Mouse (Mus musculus) stomach, embryonic 15.5 days (tissue): ENCODE data around the gene Tex47. TPM values are rescaled to one million over a fixed set of nuclear protein-coding genes. Genes with fewer than 3 reads are reported as not detected.

Experiments
- ATAC-seq: fragments of 200-750 bp; cut with Nextera tagmentation; 2 replicates; pipeline ENCODE4 v1.8.0; 2017; ENCODE audit warnings: low read depth, moderate number of reproducible peaks, moderate TSS enrichment; ENCODE audit not compliant: insufficient read depth, low FRiP score
- H3K27ac ChIP-seq: fragments of 300-500 bp; sonication (generic); 2 replicates; pipeline ENCODE4 v1.5.1; 2015; ENCODE audit warnings: mild to moderate bottlenecking, inconsistent platforms
- H3K27me3 ChIP-seq: fragments of 300-500 bp; sonication (generic); replicated peaks from 2 replicates; pipeline ENCODE4 v1.6.1; 2015; ENCODE audit warnings: inconsistent platforms
- H3K36me3 ChIP-seq: fragments of 300-500 bp; sonication (generic); 2 replicates; pipeline ENCODE4 v1.6.1; 2015; ENCODE audit warnings: inconsistent platforms
- H3K4me1 ChIP-seq: fragments of 300-500 bp; sonication (generic); 2 replicates; pipeline ENCODE4 v1.6.1; 2015; ENCODE audit warnings: inconsistent platforms
- H3K4me2 ChIP-seq: fragments of 300-500 bp; sonication (generic); 2 replicates; pipeline ENCODE4 v1.6.1; 2015; ENCODE audit warnings: mild to moderate bottlenecking, inconsistent platforms
- H3K4me3 ChIP-seq: fragments of 300-500 bp; sonication (generic); replicated peaks from 2 replicates; pipeline ENCODE4 v1.5.1; 2015; ENCODE audit warnings: inconsistent platforms
- H3K9ac ChIP-seq: fragments of 300-500 bp; sonication (generic); 2 replicates; pipeline ENCODE4 v1.6.1; 2015; ENCODE audit warnings: inconsistent platforms
- H3K9me3 ChIP-seq: fragments of 300-500 bp; sonication (generic); 2 replicates; pipeline ENCODE4 v1.6.1; 2016; ENCODE audit warnings: inconsistent platforms
- WGBS: fragments of 180-500 bp; shearing (Covaris S2); methylation state at CpG from one replicate; pipeline ENCODE4 v1.1.7; 2015; 5-methylcytosine and 5-hydroxymethylcytosine counted together
- polyA plus RNA-seq: library from polyadenylated mRNA; unstranded; fragments of >200 nt; fragmentation: Nextera tagmentation; extraction: Ambion mirVana; gene quantifications from 2 replicates; pipeline ENCODE4 v1.2.1, GENCODE M21; 2015

Tex47 gene
- polyA plus RNA-seq, result 0.14 and 0.22 TPM in 2 replicates

GRCm38 (mm10) chr5:7303819-7304218 lies at the start of gene Tex47:
TSS of gene Tex47 (plus strand) at chr5:7304119.
- ATAC-seq, result no peak
- 73% methylated on average over 1 of the region's 1 CpGs for WGBS
- no peak within 1 kb of the TSS for H3K27ac ChIP-seq
- H3K4me1 ChIP-seq, result no peaks in the 10 kb centered on the region
- H3K4me3 ChIP-seq, result no peak within 1 kb of the TSS
- H3K9me3 ChIP-seq, result no peaks in the 10 kb centered on the region
- H3K9ac ChIP-seq, result no peak within 1 kb of the TSS
- no peaks in the 10 kb centered on the region for H3K36me3 ChIP-seq
- no peak within 1 kb of the TSS for H3K4me2 ChIP-seq
- no peaks in the 10 kb centered on the region for H3K27me3 ChIP-seq

GRCm38 (mm10) chr5:7276659-7277455 lies 27.1 kb upstream of the Tex47 start:
- Histone ChIP-seq H3K9me3 (no peaks in the 10 kb centered on the region), H3K36me3 (no peaks in the 10 kb centered on the region), H3K27ac (no peak overlapping the region), H3K4me2 (no peak overlapping the region), H3K4me3 (no peak overlapping the region), H3K4me1 (no peaks in the 10 kb centered on the region), H3K9ac (no peak overlapping the region), H3K27me3 (no peaks in the 10 kb centered on the region)
- 87% methylated on average over 7 of the region's 7 CpGs for WGBS
- no peak for ATAC-seq

GRCm38 (mm10) chr5:7284336-7284735 lies 19.6 kb upstream of the Tex47 start:
- Histone ChIP-seq H3K9me3 (no peaks in the 10 kb centered on the region), H3K36me3 (no peaks in the 10 kb centered on the region), H3K9ac (no peak overlapping the region), H3K4me1 (no peaks in the 10 kb centered on the region), H3K4me3 (no peak overlapping the region), H3K27me3 (no peaks in the 10 kb centered on the region), H3K27ac (no peak overlapping the region), H3K4me2 (no peak overlapping the region)
- ATAC-seq, result no peak
- WGBS, result 83% methylated on average over 1 of the region's 1 CpGs

- Histone ChIP-seq H3K9me3 (no peaks in the 10 kb centered on the region), H3K36me3 (no peaks in the 10 kb centered on the region), H3K27ac (no peak overlapping the region), H3K4me1 (no peaks in the 10 kb centered on the region), H3K9ac (no peak overlapping the region), H3K4me2 (no peak overlapping the region), H3K27me3 (no peaks in the 10 kb centered on the region), H3K4me3 (no peak overlapping the region)
- no peak for ATAC-seq
- 84% methylated on average over 1 of the region's 1 CpGs for WGBS
Observed at GRCm38 (mm10) chr5:7302969-7303368, 950 bp upstream of the Tex47 start.

- no peaks in the 10 kb centered on the region for H3K36me3 ChIP-seq
- H3K27ac ChIP-seq, result no peak overlapping the region
- no peak overlapping the region for H3K4me2 ChIP-seq
- H3K4me1 ChIP-seq, result no peaks in the 10 kb centered on the region
- H3K27me3 ChIP-seq, result no peaks in the 10 kb centered on the region
- H3K4me3 ChIP-seq, result no peak overlapping the region
- H3K9ac ChIP-seq, result no peak overlapping the region
- 77% methylated on average over 4 of the region's 4 CpGs for WGBS
- no peak for ATAC-seq
- no peaks in the 10 kb centered on the region for H3K9me3 ChIP-seq
Observed at GRCm38 (mm10) chr5:7325594-7325993, 21.7 kb downstream of the Tex47 start.

- Histone ChIP-seq H3K4me2 (peak within 1 kb of the TSS; percentile 93), H3K27ac (no peak within 1 kb of the TSS), H3K4me3 (peak within 1 kb of the TSS; percentile 55), H3K9me3 (no peaks in the 10 kb centered on the region), H3K4me1 (peaks cover 4% of the 10 kb centered on the region; the same call in 1 of the 2 replicates), H3K9ac (peak within 1 kb of the TSS; percentile 20; the same call in 1 of the 2 replicates), H3K27me3 (no peaks in the 10 kb centered on the region), H3K36me3 (no peaks in the 10 kb centered on the region)
- under 1% methylated on average over 50 of the region's 50 CpGs for WGBS
- peak; percentile 89 for ATAC-seq
Observed at GRCm38 (mm10) chr5:7344145-7345010, 40.5 kb downstream of the Tex47 start, which contains the start of gene Zfp804b. TSS of gene Zfp804b (minus strand) at chr5:7344756.

GRCm38 (mm10) chr5:7345011-7345389 lies 41.1 kb downstream of the Tex47 start:
- H3K27ac ChIP-seq, result no peak overlapping the region
- H3K27me3 ChIP-seq, result no peaks in the 10 kb centered on the region
- H3K4me3 ChIP-seq, result peak overlapping the region; percentile 55
- H3K4me2 ChIP-seq, result peak overlapping the region; percentile 93
- peaks cover 4% of the 10 kb centered on the region; the same call in 1 of the 2 replicates for H3K4me1 ChIP-seq
- peak; percentile 51 for ATAC-seq
- H3K36me3 ChIP-seq, result no peaks in the 10 kb centered on the region
- WGBS, result 1% methylated on average over 11 of the region's 11 CpGs
- no peaks in the 10 kb centered on the region for H3K9me3 ChIP-seq
- 0 out of 2 replicates have a peak overlapping the region, but pooled peaks have one; percentile 20 for H3K9ac ChIP-seq

Other genes with a start within 250 kb of the Tex47 start
- gene Zfp804b, start 40.6 kb downstream of the Tex47 start, polyA plus RNA-seq, result 0.15 and 0.43 TPM in 2 replicates